Mouse (Mus musculus): ENCODE measurements around the gene Rgs17. TPM values are rescaled to one million over a fixed set of nuclear protein-coding genes. Genes with fewer than 3 reads are reported as not detected.

Gene Rgs17
- polyA plus RNA-seq, 1 experiment from 2014 or later, result 39.0 TPM

- H3K36me3 ChIP-seq (ENCODE audit: control insufficient read depth, insufficient read depth, low read length), result peaks cover 41% of the 10 kb centered on the region
- 93% methylated on average over 11 of the region's 11 CpGs for WGBS
- H3K27me3 ChIP-seq (replicated peaks; ENCODE audit: control insufficient read depth, insufficient read depth, low read length), result no peaks in the 10 kb centered on the region
- no peak overlapping the region for H3K4me2 ChIP-seq (ENCODE audit: low read length)
- no peaks in the 10 kb centered on the region for H3K4me1 ChIP-seq (ENCODE audit: control insufficient read depth, insufficient read depth, low read depth, low read length)
- H3K9ac ChIP-seq (ENCODE audit: low read depth, low read length), result no peak overlapping the region
- no peak overlapping the region for H3K27ac ChIP-seq (ENCODE audit: low read depth, low read length)
- no peak overlapping the region for H3K4me3 ChIP-seq (ENCODE audit: low read length)
- H3K9me3 ChIP-seq (ENCODE audit: control insufficient read depth, low read length), result no peaks in the 10 kb centered on the region
- ATAC-seq, result no peak
Observed at GRCm38 (mm10) chr10:5813724-5814123, 108.5 kb downstream of the Rgs17 start.

- Histone ChIP-seq H3K27me3 (replicated peaks; ENCODE audit: control insufficient read depth, insufficient read depth, low read length) (no peaks in the 10 kb centered on the region), H3K4me3 (ENCODE audit: low read length) (no peak overlapping the region), H3K4me2 (ENCODE audit: low read length) (no peak overlapping the region), H3K27ac (ENCODE audit: low read depth, low read length) (no peak overlapping the region), H3K4me1 (ENCODE audit: control insufficient read depth, insufficient read depth, low read depth, low read length) (peaks cover 24% of the 10 kb centered on the region), H3K9me3 (ENCODE audit: control insufficient read depth, low read length) (no peaks in the 10 kb centered on the region), H3K36me3 (ENCODE audit: control insufficient read depth, insufficient read depth, low read length) (peaks cover 3% of the 10 kb centered on the region), H3K9ac (ENCODE audit: low read depth, low read length) (no peak overlapping the region)
- ATAC-seq, result no peak
- WGBS, result 91% methylated on average over 2 of the region's 2 CpGs
Observed at GRCm38 (mm10) chr10:5807683-5808082, 114.5 kb downstream of the Rgs17 start.

GRCm38 (mm10) chr10:5806996-5807395 lies 115.2 kb downstream of the Rgs17 start:
- Histone ChIP-seq H3K9me3 (ENCODE audit: control insufficient read depth, low read length) (no peaks in the 10 kb centered on the region), H3K36me3 (ENCODE audit: control insufficient read depth, insufficient read depth, low read length) (no peaks in the 10 kb centered on the region), H3K27ac (ENCODE audit: low read depth, low read length) (no peak overlapping the region), H3K4me1 (ENCODE audit: control insufficient read depth, insufficient read depth, low read depth, low read length) (peaks cover 25% of the 10 kb centered on the region), H3K9ac (ENCODE audit: low read depth, low read length) (no peak overlapping the region), H3K27me3 (replicated peaks; ENCODE audit: control insufficient read depth, insufficient read depth, low read length) (no peaks in the 10 kb centered on the region), H3K4me2 (ENCODE audit: low read length) (no peak overlapping the region), H3K4me3 (ENCODE audit: low read length) (no peak overlapping the region)
- ATAC-seq, result no peak
- WGBS, result 83% methylated on average over 4 of the region's 4 CpGs

GRCm38 (mm10) chr10:5806416-5806815 lies 115.8 kb downstream of the Rgs17 start:
- Histone ChIP-seq H3K9ac (ENCODE audit: low read depth, low read length) (peak overlapping the region; percentile 74), H3K4me3 (ENCODE audit: low read length) (peak overlapping the region; percentile 81), H3K27ac (ENCODE audit: low read depth, low read length) (peak overlapping the region; percentile 95), H3K4me2 (ENCODE audit: low read length) (peak overlapping the region; percentile 98), H3K4me1 (ENCODE audit: control insufficient read depth, insufficient read depth, low read depth, low read length) (peaks cover 25% of the 10 kb centered on the region), H3K36me3 (ENCODE audit: control insufficient read depth, insufficient read depth, low read length) (no peaks in the 10 kb centered on the region), H3K27me3 (replicated peaks; ENCODE audit: control insufficient read depth, insufficient read depth, low read length) (no peaks in the 10 kb centered on the region), H3K9me3 (ENCODE audit: control insufficient read depth, low read length) (no peaks in the 10 kb centered on the region)
- 20% methylated on average over 8 of the region's 8 CpGs for WGBS
- no peak for ATAC-seq

GRCm38 (mm10) chr10:5805731-5806307 lies 116.4 kb downstream of the Rgs17 start:
- H3K4me2 ChIP-seq (ENCODE audit: low read length), result peak overlapping the region; percentile 98
- H3K4me1 ChIP-seq (ENCODE audit: control insufficient read depth, insufficient read depth, low read depth, low read length), result peaks cover 25% of the 10 kb centered on the region
- no peaks in the 10 kb centered on the region for H3K27me3 ChIP-seq (replicated peaks; ENCODE audit: control insufficient read depth, insufficient read depth, low read length)
- peak overlapping the region; percentile 81 for H3K4me3 ChIP-seq (ENCODE audit: low read length)
- peak overlapping the region; percentile 74 for H3K9ac ChIP-seq (ENCODE audit: low read depth, low read length)
- ATAC-seq, result peak; percentile 96
- peak overlapping the region; percentile 95 for H3K27ac ChIP-seq (ENCODE audit: low read depth, low read length)
- WGBS, result under 1% methylated on average over 42 of the region's 43 CpGs
- no peaks in the 10 kb centered on the region for H3K9me3 ChIP-seq (ENCODE audit: control insufficient read depth, low read length)
- H3K36me3 ChIP-seq (ENCODE audit: control insufficient read depth, insufficient read depth, low read length), result 0 out of 2 replicates have a peak, but pooled peaks cover 2% of the 10 kb centered on the region

GRCm38 (mm10) chr10:5805243-5805730 lies 116.9 kb downstream of the Rgs17 start, which contains the start of gene Fbxo5:
Gene Fbxo5 (minus strand): TSS chr10:5805600.
- Histone ChIP-seq H3K27ac (ENCODE audit: low read depth, low read length) (peak within 1 kb of the TSS; percentile 95), H3K4me2 (ENCODE audit: low read length) (peak within 1 kb of the TSS; percentile 98), H3K4me1 (ENCODE audit: control insufficient read depth, insufficient read depth, low read depth, low read length) (peaks cover 25% of the 10 kb centered on the region), H3K27me3 (replicated peaks; ENCODE audit: control insufficient read depth, insufficient read depth, low read length) (no peaks in the 10 kb centered on the region), H3K4me3 (ENCODE audit: low read length) (peak within 1 kb of the TSS; percentile 81), H3K36me3 (ENCODE audit: control insufficient read depth, insufficient read depth, low read length) (peaks cover 3% of the 10 kb centered on the region; the same call in 1 of the 2 replicates), H3K9me3 (ENCODE audit: control insufficient read depth, low read length) (no peaks in the 10 kb centered on the region), H3K9ac (ENCODE audit: low read depth, low read length) (peak within 1 kb of the TSS; percentile 74)
- under 1% methylated on average over 41 of the region's 42 CpGs for WGBS
- ATAC-seq, result peak; percentile 96

GRCm38 (mm10) chr10:5804691-5805156 lies 117.5 kb downstream of the Rgs17 start:
- H3K4me2 ChIP-seq (ENCODE audit: low read length), result peak overlapping the region; percentile 98
- H3K36me3 ChIP-seq (ENCODE audit: control insufficient read depth, insufficient read depth, low read length), result peaks cover 7% of the 10 kb centered on the region
- ATAC-seq, result peak; percentile 29
- H3K9me3 ChIP-seq (ENCODE audit: control insufficient read depth, low read length), result no peaks in the 10 kb centered on the region
- H3K27ac ChIP-seq (ENCODE audit: low read depth, low read length), result no peak overlapping the region; the same call in 1 of the 2 replicates
- peak overlapping the region; percentile 54 for H3K9ac ChIP-seq (ENCODE audit: low read depth, low read length)
- H3K4me1 ChIP-seq (ENCODE audit: control insufficient read depth, insufficient read depth, low read depth, low read length), result peaks cover 25% of the 10 kb centered on the region
- peak overlapping the region; percentile 81 for H3K4me3 ChIP-seq (ENCODE audit: low read length)
- under 1% methylated on average over 18 of the region's 24 CpGs for WGBS
- H3K27me3 ChIP-seq (replicated peaks; ENCODE audit: control insufficient read depth, insufficient read depth, low read length), result no peaks in the 10 kb centered on the region

- Histone ChIP-seq H3K9me3 (ENCODE audit: control insufficient read depth, low read length) (no peaks in the 10 kb centered on the region), H3K9ac (ENCODE audit: low read depth, low read length) (no peak overlapping the region), H3K4me3 (ENCODE audit: low read length) (peak overlapping the region; percentile 17), H3K36me3 (ENCODE audit: control insufficient read depth, insufficient read depth, low read length) (peaks cover 7% of the 10 kb centered on the region), H3K4me2 (ENCODE audit: low read length) (peak overlapping the region; percentile 44), H3K27me3 (replicated peaks; ENCODE audit: control insufficient read depth, insufficient read depth, low read length) (no peaks in the 10 kb centered on the region), H3K27ac (ENCODE audit: low read depth, low read length) (no peak overlapping the region), H3K4me1 (ENCODE audit: control insufficient read depth, insufficient read depth, low read depth, low read length) (peaks cover 25% of the 10 kb centered on the region)
- WGBS, result 19% methylated on average over 1 of the region's 1 CpGs
- no peak for ATAC-seq
Observed at GRCm38 (mm10) chr10:5803739-5804138, 118.5 kb downstream of the Rgs17 start.

GRCm38 (mm10) chr10:5802866-5803265 lies 119.3 kb downstream of the Rgs17 start:
- Histone ChIP-seq H3K4me2 (ENCODE audit: low read length) (peak overlapping the region; percentile 44), H3K27me3 (replicated peaks; ENCODE audit: control insufficient read depth, insufficient read depth, low read length) (no peaks in the 10 kb centered on the region), H3K27ac (ENCODE audit: low read depth, low read length) (no peak overlapping the region), H3K36me3 (ENCODE audit: control insufficient read depth, insufficient read depth, low read length) (peaks cover 7% of the 10 kb centered on the region), H3K9ac (ENCODE audit: low read depth, low read length) (0 out of 2 replicates have a peak overlapping the region, but pooled peaks have one; percentile 4), H3K4me3 (ENCODE audit: low read length) (peak overlapping the region; percentile 11), H3K4me1 (ENCODE audit: control insufficient read depth, insufficient read depth, low read depth, low read length) (peaks cover 25% of the 10 kb centered on the region), H3K9me3 (ENCODE audit: control insufficient read depth, low read length) (no peaks in the 10 kb centered on the region)
- 36% methylated on average over 6 of the region's 6 CpGs for WGBS
- ATAC-seq, result no peak

Data from hindbrain, embryonic 16.5 days (tissue).